Mouse (Mus musculus) brain, embryonic 14.5 days (tissue): ENCODE data around the gene H2-Ob.

Source experiments
- CTCF ChIP-seq: fragments of 200-500 bp; IDR thresholded peaks from 2 replicates; pipeline ENCODE4 v1.5.1; 2012; ENCODE audit warnings: inconsistent platforms, mild to moderate bottlenecking, moderate library complexity, borderline replicate concordance; ENCODE audit not compliant: insufficient read depth, insufficient read length; ENCODE audit errors: extremely low read depth
- POLR2A ChIP-seq: fragments of 200-500 bp; IDR thresholded peaks from 2 replicates; pipeline ENCODE4 v1.6.1; 2012; ENCODE audit warnings: mild to moderate bottlenecking, inconsistent platforms, borderline replicate concordance; ENCODE audit not compliant: poor library complexity, insufficient read depth, insufficient read length, severe bottlenecking; ENCODE audit errors: extremely low read depth

DNA sequence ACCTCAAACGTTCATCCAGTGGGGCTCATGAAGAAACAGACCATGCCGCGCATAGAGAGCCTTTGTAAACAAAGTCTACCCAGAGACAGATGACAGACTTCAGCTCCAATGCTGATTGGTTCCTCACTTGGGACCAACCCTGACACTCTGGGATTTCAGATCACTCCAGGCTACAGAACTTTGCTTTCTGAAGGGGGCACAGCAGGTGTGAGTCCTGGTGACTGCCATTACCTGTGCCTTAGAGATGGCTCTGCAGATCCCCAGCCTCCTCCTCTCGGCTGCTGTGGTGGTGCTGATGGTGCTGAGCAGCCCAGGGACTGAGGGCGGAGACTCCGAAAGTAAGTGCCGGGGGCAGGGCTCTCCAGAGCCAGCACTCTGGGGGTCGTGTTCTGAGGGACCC is 24.4 kb downstream of the H2-Ob start:
- no peak for TF ChIP-seq CTCF
- no peak for TF ChIP-seq POLR2A
